Mouse (Mus musculus) liver, embryonic 14.5 days (tissue): ENCODE data around the gene Hps5. TPM values are rescaled to one million over a fixed set of nuclear protein-coding genes. Genes with fewer than 3 reads are reported as not detected.

Experiments used
- ATAC-seq: fragments of 200-750 bp; cut with Nextera tagmentation; 2 replicates; pipeline ENCODE4 v1.8.0; 2017; ENCODE audit warnings: moderate number of reproducible peaks, mild to moderate bottlenecking, moderate library complexity; ENCODE audit not compliant: insufficient read depth
- DNase-seq, 3 experiments: peaks; one replicate each; pipeline ENCODE4 v3.0.0-alpha.2; 2012 to 2013; ENCODE audit warnings: low read depth in 3 of 3, low spot score in 3 of 3
- H3K27ac ChIP-seq: fragments of 300-500 bp; sonication (generic); 2 replicates; pipeline ENCODE4 v1.5.1; 2014; ENCODE audit warnings: moderate library complexity, mild to moderate bottlenecking, control low read depth, inconsistent platforms
- H3K27me3 ChIP-seq: fragments of 300-500 bp; sonication (generic); 2 replicates; pipeline ENCODE4 v1.6.1; 2014; ENCODE audit warnings: mild to moderate bottlenecking, low read length, moderate library complexity; ENCODE audit not compliant: control insufficient read depth, insufficient read depth
- H3K36me3 ChIP-seq: fragments of 300-500 bp; sonication (generic); replicated peaks from 2 replicates; pipeline ENCODE4 v1.6.1; 2014; ENCODE audit warnings: low read depth; ENCODE audit not compliant: control insufficient read depth, insufficient read depth
- H3K4me1 ChIP-seq, 2 experiments: fragments of 200-500 bp in 1 of 2; fragments of 300-500 bp in 1 of 2; sonication (generic) in 1 of 2; replicated peaks; 2 replicates each; pipeline ENCODE4 v1.6.1; 2012 to 2014; ENCODE audit warnings: antibody characterized with exemption in 1 of 2, inconsistent platforms in 1 of 2, low read length in 1 of 2; ENCODE audit not compliant: control insufficient read depth in 2 of 2, insufficient read depth in 2 of 2
- H3K4me2 ChIP-seq: fragments of 300-500 bp; sonication (generic); 2 replicates; pipeline ENCODE4 v1.6.1; 2014; ENCODE audit warnings: low read depth, mild to moderate bottlenecking, control low read depth, moderate library complexity
- H3K4me3 ChIP-seq, 2 experiments: fragments of 200-500 bp in 1 of 2; fragments of 300-500 bp in 1 of 2; sonication (generic) in 1 of 2; 2 replicates each; pipeline ENCODE4 v1.5.1; 2012 to 2014; ENCODE audit warnings: low read depth in 2 of 2, low read length in 2 of 2, mild to moderate bottlenecking in 2 of 2, control low read depth in 1 of 2, inconsistent platforms in 1 of 2, moderate library complexity in 1 of 2; ENCODE audit not compliant: insufficient read depth in 1 of 2
- H3K9ac ChIP-seq: fragments of 300-500 bp; sonication (generic); replicated peaks from 2 replicates; pipeline ENCODE4 v1.6.1; 2014; ENCODE audit warnings: mild to moderate bottlenecking, control low read depth, moderate library complexity
- H3K9me3 ChIP-seq: fragments of 300-500 bp; sonication (generic); 2 replicates; pipeline ENCODE4 v1.6.1; 2016; ENCODE audit warnings: low read length, mixed read lengths; ENCODE audit not compliant: control insufficient read depth
- CTCF ChIP-seq: IDR thresholded peaks from 2 replicates; pipeline ENCODE4 v1.5.1; 2016; ENCODE audit warnings: antibody characterized with exemption, low read depth, control low read depth
- EP300 ChIP-seq: IDR thresholded peaks from 2 replicates; pipeline ENCODE4 v1.6.1; 2016; ENCODE audit warnings: antibody characterized with exemption, low read depth
- WGBS: fragments of 180-500 bp; shearing (Covaris S2); extraction: QIAGEN DNeasy Blood & Tissue Kit; methylation state at CpG from one replicate; pipeline ENCODE4 v1.1.7; 2014; ENCODE audit not compliant: insufficient replicate concordance; 5-methylcytosine and 5-hydroxymethylcytosine counted together
- polyA plus RNA-seq, 2 experiments: library from polyadenylated mRNA; depleted of rRNA in 1 of 2; stranded (reverse) in 1 of 2; unstranded in 1 of 2; fragments of >200 nt; fragmentation: Nextera tagmentation in 1 of 2; extraction: Ambion mirVana in 1 of 2; gene quantifications; 2 replicates each; pipeline versions ENCODE4 v1.2.1 to v1.2.3; 2012 to 2014

Gene Hps5
- polyA plus RNA-seq, 2 experiments = 4.1 to 6.3 TPM

DNA sequence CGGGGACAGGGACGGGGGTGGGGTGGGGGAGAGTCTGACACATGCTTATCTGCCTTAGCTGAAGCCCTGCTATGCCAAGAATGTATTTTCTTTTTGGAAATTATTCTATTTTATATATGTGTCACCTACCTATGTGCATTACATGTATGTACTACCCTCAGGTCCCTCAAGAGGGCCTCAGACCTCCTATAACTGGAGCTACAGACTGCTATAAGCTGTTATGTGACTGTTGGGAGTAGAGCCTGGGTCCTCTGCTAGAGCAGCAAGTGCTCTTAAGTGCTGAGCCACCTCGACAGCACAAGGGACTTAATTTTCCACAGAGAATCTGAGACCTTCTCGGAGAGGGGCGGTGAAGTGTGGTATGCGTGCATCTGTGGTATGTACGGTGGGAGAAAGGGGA is 27.4 kb downstream of the Hps5 start:
- Histone ChIP-seq H3K4me2 (no peak overlapping the region), H3K4me3 (no peak overlapping the region), H3K4me1 (no peaks in the 10 kb centered on the region), H3K9me3 (no peaks in the 10 kb centered on the region), H3K27me3 (no peaks in the 10 kb centered on the region), H3K27ac (no peak overlapping the region), H3K36me3 (peaks cover 7% of the 10 kb centered on the region), H3K9ac (no peak overlapping the region)
- ATAC-seq (no peak), DNase-seq (no peak)
- TF ChIP-seq EP300 (no peak), CTCF (no peak)
- WGBS = 82% methylated on average over 7 of the region's 7 CpGs

DNA sequence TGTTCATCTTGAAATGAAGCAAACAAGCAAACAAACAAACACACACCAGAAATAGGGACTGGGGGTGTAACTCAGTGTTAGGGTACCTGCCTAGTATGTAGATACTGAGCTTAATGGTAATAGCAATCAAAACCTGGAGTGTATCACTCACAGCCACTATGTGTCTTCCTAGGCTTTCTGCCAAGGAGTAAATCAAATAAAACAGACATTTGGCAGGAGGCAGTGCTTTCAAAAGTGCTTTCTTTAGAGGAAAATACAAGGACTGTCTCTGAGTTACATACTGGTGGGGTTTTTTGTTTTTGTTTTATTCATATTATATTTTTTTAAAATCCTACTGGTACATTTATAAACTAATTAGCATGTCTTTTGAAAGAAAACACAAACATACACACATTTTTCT is 28.5 kb downstream of the Hps5 start:
- no peak overlapping the region for H3K4me3 ChIP-seq
- H3K4me1 ChIP-seq = no peaks in the 10 kb centered on the region
- peaks cover 2% of the 10 kb centered on the region for H3K36me3 ChIP-seq
- no peaks in the 10 kb centered on the region for H3K27me3 ChIP-seq
- no peak overlapping the region for H3K27ac ChIP-seq
- ATAC-seq (no peak), DNase-seq (no peak)
- no peak overlapping the region for H3K4me2 ChIP-seq
- H3K9me3 ChIP-seq = no peaks in the 10 kb centered on the region
- TF ChIP-seq CTCF (no peak), EP300 (no peak)
- H3K9ac ChIP-seq = no peak overlapping the region

DNA sequence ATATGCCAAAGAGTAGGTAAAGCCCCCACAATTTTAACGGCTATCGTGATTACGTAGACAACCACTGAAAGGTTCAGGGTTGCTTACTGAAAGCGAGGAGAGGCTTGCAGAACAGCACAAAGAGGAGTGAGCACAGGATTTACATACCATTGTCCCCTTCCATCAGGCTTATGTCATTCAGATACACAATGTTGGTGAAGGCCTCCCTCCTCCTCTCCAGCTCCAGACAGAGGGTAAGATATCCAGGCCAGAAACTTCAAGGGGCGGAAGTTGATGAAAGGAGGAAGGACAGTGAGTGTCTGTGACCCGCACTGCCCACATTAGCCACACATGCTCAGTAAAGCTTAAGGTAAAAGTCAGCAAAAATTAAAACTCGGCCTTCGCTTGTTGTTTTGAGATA is 31.2 kb downstream of the Hps5 start:
- Histone ChIP-seq H3K4me1 (0 out of 4 replicates have a peak, but pooled peaks cover 0 to 3% of the 10 kb centered on the region in 2 experiments), H3K4me3 (no peak overlapping the region), H3K4me2 (no peak overlapping the region), H3K36me3 (peaks cover 2% of the 10 kb centered on the region), H3K9me3 (no peaks in the 10 kb centered on the region), H3K27me3 (no peaks in the 10 kb centered on the region), H3K27ac (no peak overlapping the region), H3K9ac (no peak overlapping the region)
- ATAC-seq (no peak), DNase-seq (no peak)
- TF ChIP-seq EP300 = no peak
- 79% methylated on average over 8 of the region's 8 CpGs for WGBS

DNA sequence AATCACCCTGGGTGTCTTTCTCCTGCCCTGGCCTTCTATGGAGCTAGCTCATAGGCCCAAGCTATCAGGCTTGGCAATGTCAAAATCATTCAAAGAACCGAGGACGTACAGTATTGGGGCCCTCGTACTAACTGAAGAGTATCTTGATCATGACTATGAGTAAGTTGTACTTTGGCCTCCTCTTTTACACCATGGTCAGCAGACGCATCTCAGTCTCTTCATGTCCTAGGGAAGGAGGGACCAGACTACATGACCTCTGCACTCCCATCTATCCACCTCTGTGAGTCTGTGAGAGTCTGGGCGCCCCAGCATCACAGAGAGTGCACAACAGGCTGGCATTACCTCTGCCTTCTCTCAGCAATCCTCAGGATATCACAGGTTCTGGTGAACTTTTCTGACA is 33.3 kb downstream of the Hps5 start:
- Histone ChIP-seq H3K9me3 (no peaks in the 10 kb centered on the region), H3K4me3 (no peak overlapping the region), H3K27ac (no peak overlapping the region), H3K9ac (no peak overlapping the region), H3K4me2 (no peak overlapping the region), H3K27me3 (no peaks in the 10 kb centered on the region), H3K36me3 (no peaks in the 10 kb centered on the region; the same call in none of the 2 replicates), H3K4me1 (0 out of 4 replicates have a peak, but pooled peaks cover 0 to 3% of the 10 kb centered on the region in 2 experiments)
- WGBS = 78% methylated on average over 5 of the region's 5 CpGs
- DNase-seq (no peak), ATAC-seq (no peak)
- TF ChIP-seq CTCF (no peak), EP300 (no peak)

DNA sequence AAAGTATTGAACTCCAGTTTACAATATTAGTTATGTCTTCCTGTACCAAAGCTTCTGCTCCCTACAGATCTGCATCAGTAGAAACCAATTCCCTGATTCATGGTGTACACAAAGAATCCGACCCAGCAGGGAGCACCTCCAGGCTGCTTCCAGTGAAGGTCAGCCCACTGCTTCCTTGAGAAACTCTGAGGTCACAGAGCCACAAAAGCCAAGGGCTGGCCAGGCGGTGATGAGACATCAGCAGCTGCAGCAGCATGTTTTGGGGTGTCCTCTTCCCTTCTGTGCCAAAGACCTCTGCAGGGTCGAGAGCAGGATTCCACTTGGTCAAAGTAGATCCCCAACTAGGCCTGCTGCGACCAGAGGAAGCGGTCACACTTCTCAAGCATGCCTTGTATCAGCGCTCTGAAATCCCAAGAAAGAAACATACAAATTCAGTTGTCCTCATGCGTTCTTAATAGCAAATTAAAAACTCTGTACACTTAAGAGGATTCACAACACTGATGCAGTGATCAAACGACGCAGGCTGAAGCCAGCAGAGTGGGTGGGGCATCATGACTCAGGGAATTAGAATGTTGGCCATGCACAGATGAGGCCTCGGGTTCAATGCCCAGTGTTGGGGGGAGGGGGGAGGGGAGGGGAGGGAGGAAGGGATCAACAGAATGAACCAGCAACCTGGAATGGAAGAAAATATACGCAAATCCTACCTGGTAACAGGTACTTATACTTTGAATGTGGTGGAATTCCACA is 34.6 kb downstream of the Hps5 start:
- Histone ChIP-seq H3K9me3 (no peaks in the 10 kb centered on the region), H3K27me3 (no peaks in the 10 kb centered on the region), H3K9ac (no peak overlapping the region), H3K4me1 (0 out of 4 replicates have a peak, but pooled peaks cover 0 to 3% of the 10 kb centered on the region in 2 experiments), H3K4me2 (no peak overlapping the region), H3K36me3 (no peaks in the 10 kb centered on the region; the same call in 1 of the 2 replicates), H3K27ac (no peak overlapping the region), H3K4me3 (no peak overlapping the region)
- DNase-seq (no peak), ATAC-seq (no peak)
- TF ChIP-seq CTCF (no peak), EP300 (no peak)
- 59% methylated on average over 11 of the region's 11 CpGs for WGBS
